Mouse (Mus musculus) CH12.LX (cell line): ENCODE data around the gene Ank3. TPM values are rescaled to one million over a fixed set of nuclear protein-coding genes. Genes with fewer than 3 reads are reported as not detected.

ENCODE experiments used
- DNase-seq: peaks from one replicate; pipeline ENCODE4 v3.0.0-alpha.2; 2013; ENCODE audit errors: extremely low read depth
- H3K27ac ChIP-seq: 2 replicates; pipeline ENCODE4 v1.5.1; 2012; ENCODE audit warnings: low read depth, mild to moderate bottlenecking, control low read depth, moderate library complexity; ENCODE audit not compliant: insufficient read depth
- H3K27me3 ChIP-seq: replicated peaks from 2 replicates; pipeline ENCODE3; 2012; ENCODE audit warnings: inconsistent platforms
- H3K36me3 ChIP-seq, 2 experiments: replicated peaks in 1 of 2; 2 replicates each; pipeline versions ENCODE3 to v1.6.1; 2012; ENCODE audit warnings: inconsistent platforms in 1 of 2, low read length in 1 of 2, mild to moderate bottlenecking in 1 of 2, mixed read lengths in 1 of 2, moderate library complexity in 1 of 2; ENCODE audit not compliant: control insufficient read depth in 1 of 2, insufficient read depth in 1 of 2
- H3K4me1 ChIP-seq, 2 experiments: 2 replicates each; pipeline ENCODE4 v1.6.1; 2012; ENCODE audit warnings: inconsistent platforms in 1 of 2, moderate library complexity in 1 of 2; ENCODE audit not compliant: insufficient read depth in 2 of 2, control insufficient read depth in 1 of 2
- H3K4me2 ChIP-seq: 2 replicates; pipeline ENCODE4 v1.6.1; 2012; ENCODE audit warnings: low read depth, mild to moderate bottlenecking, control low read depth; ENCODE audit not compliant: poor library complexity, insufficient read depth, severe bottlenecking
- H3K4me3 ChIP-seq, 3 experiments: fragments of 150-350 bp in 1 of 3; sonication (generic) in 1 of 3; replicated peaks in 1 of 3; 2 replicates each; pipeline versions ENCODE3 to v1.5.1; 2011 to 2012; ENCODE audit warnings: low read depth in 2 of 3, low read length in 2 of 3, mild to moderate bottlenecking in 2 of 3, moderate library complexity in 2 of 3, control low read depth in 1 of 3, improper control_type of control experiment in 1 of 3, inconsistent platforms in 1 of 3, mixed read lengths in 1 of 3; ENCODE audit not compliant: poor library complexity in 1 of 3
- H3K79me2 ChIP-seq: replicated peaks from 2 replicates; pipeline ENCODE4 v1.6.1; 2012; ENCODE audit warnings: mild to moderate bottlenecking, moderate library complexity; ENCODE audit not compliant: control insufficient read depth, poor library complexity, insufficient read depth, severe bottlenecking; ENCODE audit errors: extremely low read depth
- H3K9ac ChIP-seq: 2 replicates; pipeline ENCODE4 v1.6.1; 2012; ENCODE audit warnings: low read depth, mild to moderate bottlenecking, control low read depth, moderate library complexity; ENCODE audit not compliant: insufficient read depth
- H3K9me3 ChIP-seq: replicated peaks from 2 replicates; pipeline ENCODE3; 2012; ENCODE audit warnings: low read length, inconsistent platforms, mixed read lengths
- CHD1 ChIP-seq: IDR thresholded peaks from 2 replicates; pipeline ENCODE4 v1.6.1; 2012; ENCODE audit warnings: low read depth, low read length, improper control_type of control experiment, inconsistent platforms
- CHD2 ChIP-seq: IDR thresholded peaks from 2 replicates; pipeline ENCODE4 v1.6.1; 2011; ENCODE audit warnings: low read length, improper control_type of control experiment
- E2F4 ChIP-seq: IDR thresholded peaks from 2 replicates; pipeline ENCODE4 v1.6.1; 2011; ENCODE audit warnings: low read depth, low read length, improper control_type of control experiment; ENCODE audit not compliant: insufficient replicate concordance
- ELF1 ChIP-seq: IDR thresholded peaks from 2 replicates; pipeline ENCODE4 v1.6.1; 2014; ENCODE audit warnings: low read depth, mild to moderate bottlenecking, inconsistent platforms, low read length, improper control_type of control experiment
- EP300 ChIP-seq: IDR thresholded peaks from 2 replicates; pipeline ENCODE4 v1.6.1; 2011; ENCODE audit warnings: low read length, improper control_type of control experiment
- ETS1 ChIP-seq: conservative IDR thresholded peaks from 2 replicates; pipeline ENCODE4 v1.6.1; 2012; ENCODE audit warnings: low read depth, mild to moderate bottlenecking, inconsistent platforms, low read length, improper control_type of control experiment, moderate library complexity
- HCFC1 ChIP-seq: IDR thresholded peaks from 2 replicates; pipeline ENCODE4 v1.6.1; 2012; ENCODE audit warnings: low read depth, mild to moderate bottlenecking, inconsistent platforms, low read length, improper control_type of control experiment
- IRF4 ChIP-seq: IDR thresholded peaks from 2 replicates; pipeline ENCODE4 v1.6.1; 2014; ENCODE audit warnings: low read depth, mild to moderate bottlenecking, inconsistent platforms, low read length, improper control_type of control experiment
- JUN ChIP-seq: IDR thresholded peaks from 2 replicates; pipeline ENCODE4 v1.6.1; 2011; ENCODE audit warnings: low read depth, mild to moderate bottlenecking, low read length, improper control_type of control experiment, moderate library complexity; ENCODE audit not compliant: insufficient read depth
- JUND ChIP-seq: conservative IDR thresholded peaks from 2 replicates; pipeline ENCODE4 v1.6.1; 2011; ENCODE audit warnings: low read depth, low read length, improper control_type of control experiment
- KAT2A ChIP-seq: IDR thresholded peaks from 2 replicates; pipeline ENCODE4 v1.6.1; 2012; ENCODE audit warnings: low read length, improper control_type of control experiment, inconsistent platforms; ENCODE audit not compliant: insufficient replicate concordance
- MAFK ChIP-seq: IDR thresholded peaks from 2 replicates; pipeline ENCODE4 v1.6.1; 2011; ENCODE audit warnings: low read length, improper control_type of control experiment; ENCODE audit not compliant: insufficient replicate concordance
- MAX ChIP-seq: IDR thresholded peaks from 2 replicates; pipeline ENCODE4 v1.6.1; 2011; ENCODE audit warnings: low read length, improper control_type of control experiment
- MAZ ChIP-seq: IDR thresholded peaks from 2 replicates; pipeline ENCODE4 v1.6.1; 2012; ENCODE audit warnings: low read depth, mild to moderate bottlenecking, inconsistent platforms, low read length, improper control_type of control experiment, moderate library complexity
- MXI1 ChIP-seq: IDR thresholded peaks from 2 replicates; pipeline ENCODE4 v1.6.1; 2011; ENCODE audit warnings: mild to moderate bottlenecking, low read depth, low read length, improper control_type of control experiment
- MYC ChIP-seq: IDR thresholded peaks from 2 replicates; pipeline ENCODE4 v1.6.1; 2011; ENCODE audit warnings: low read depth, mild to moderate bottlenecking, improper control_type of control experiment, low read length
- NELFE ChIP-seq: IDR thresholded peaks from 2 replicates; pipeline ENCODE4 v1.6.1; 2011; ENCODE audit warnings: low read depth, low read length, improper control_type of control experiment
- PAX5 ChIP-seq: IDR thresholded peaks from 2 replicates; pipeline ENCODE4 v1.6.1; 2012; ENCODE audit warnings: low read length, inconsistent platforms, mixed read lengths
- POLR2A ChIP-seq: IDR thresholded peaks from 2 replicates; pipeline ENCODE4 v1.6.1; 2011; ENCODE audit warnings: low read depth, mild to moderate bottlenecking, improper control_type of control experiment, low read length
- POLR2AphosphoS2 ChIP-seq: IDR thresholded peaks from 2 replicates; pipeline ENCODE4 v1.6.1; 2011; ENCODE audit warnings: low read depth, low read length, improper control_type of control experiment
- RAD21 ChIP-seq: IDR thresholded peaks from 2 replicates; pipeline ENCODE4 v1.6.1; 2011; ENCODE audit warnings: low read depth, mild to moderate bottlenecking, low read length, improper control_type of control experiment, moderate library complexity
- RCOR1 ChIP-seq: conservative IDR thresholded peaks from 2 replicates; pipeline ENCODE4 v1.6.1; 2012; ENCODE audit warnings: low read depth, mild to moderate bottlenecking, inconsistent platforms, low read length, improper control_type of control experiment
- SIN3A ChIP-seq: IDR thresholded peaks from 2 replicates; pipeline ENCODE4 v1.6.1; 2012; ENCODE audit warnings: low read length, improper control_type of control experiment, inconsistent platforms
- SMC3 ChIP-seq: IDR thresholded peaks from 2 replicates; pipeline ENCODE4 v1.6.1; 2011; ENCODE audit warnings: low read depth, low read length, improper control_type of control experiment
- TBP ChIP-seq: conservative IDR thresholded peaks from 2 replicates; pipeline ENCODE4 v1.6.1; 2011; ENCODE audit warnings: low read depth, low read length, improper control_type of control experiment
- TCF12 ChIP-seq: IDR thresholded peaks from 2 replicates; pipeline ENCODE4 v1.6.1; 2014; ENCODE audit warnings: low read depth, mild to moderate bottlenecking, inconsistent platforms, low read length, improper control_type of control experiment
- USF1 ChIP-seq: IDR thresholded peaks from 2 replicates; pipeline ENCODE4 v1.6.1; 2014; ENCODE audit warnings: low read depth, mild to moderate bottlenecking, inconsistent platforms, low read length, improper control_type of control experiment
- USF2 ChIP-seq: conservative IDR thresholded peaks from 2 replicates; pipeline ENCODE4 v1.6.1; 2011; ENCODE audit warnings: low read depth, low read length, improper control_type of control experiment
- ZMIZ1 ChIP-seq: IDR thresholded peaks from 2 replicates; pipeline ENCODE4 v1.6.1; 2012; ENCODE audit warnings: low read depth, mild to moderate bottlenecking, inconsistent platforms, low read length, improper control_type of control experiment
- ZNF384 ChIP-seq: IDR thresholded peaks from 2 replicates; pipeline ENCODE4 v1.6.1; 2012; ENCODE audit warnings: low read depth, low read length, improper control_type of control experiment, inconsistent platforms
- dilution Hi-C: fragments of 300-500 bp; cut with MboI; formaldehyde crosslinking; loops from 2 replicates; pipeline ENCODE4 v1.14.3; 2020; ENCODE audit warnings: low sequenced_read_pairs; ENCODE audit not compliant: extremely low pct_unique_long_range_greater_than_20kb, extremely low pct_ligation_motif_present
- in situ Hi-C: fragments of 300-500 bp; cut with MboI; formaldehyde crosslinking; loops from 3 replicates; pipeline ENCODE4 v1.14.3; 2019; ENCODE audit warnings: low sequenced_read_pairs, low pct_ligation_motif_present, low pct_unique_long_range_greater_than_20kb, mixed read lengths
- polyA plus RNA-seq: library from polyadenylated mRNA; unstranded; fragments of >175 nt; gene quantifications from 2 replicates; pipeline ENCODE4 v1.2.1, GENCODE M21; 2012; ENCODE audit warnings: low read depth; ENCODE audit not compliant: insufficient read length
- total RNA-seq, 2 experiments: library from RNA; depleted of rRNA; stranded (reverse); fragments of 300-350 nt in 1 of 2; fragments of >200 nt in 1 of 2; gene quantifications; 2 replicates each; pipeline ENCODE4 v1.2.3; 2012 to 2014

Gene Ank3
- total and polyA plus RNA-seq, 3 experiments, result 4.7 to 8.3 (median 6.2) TPM

DNA sequence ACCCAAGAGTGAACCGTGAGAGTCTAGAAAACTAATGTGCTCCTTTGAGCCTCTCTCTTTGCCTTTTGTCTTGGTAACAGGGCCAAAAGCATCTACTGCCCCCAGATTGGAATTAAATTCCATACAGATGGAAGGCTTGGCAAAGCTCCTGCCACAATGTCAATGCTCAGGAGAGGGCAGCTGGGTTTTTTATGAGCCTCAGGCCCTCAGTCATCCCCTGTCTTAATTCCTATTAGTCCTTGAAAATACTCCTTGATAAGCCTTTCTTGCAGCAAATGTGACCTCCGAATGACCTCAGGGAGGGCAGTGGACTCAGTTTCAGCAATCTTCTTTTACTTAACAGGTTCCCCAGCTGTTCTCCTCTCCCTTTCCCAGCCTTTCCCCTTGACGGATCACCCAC is 635.3 kb downstream of the Ank3 start:
- dilution Hi-C loops, result no loop called here
- Histone ChIP-seq H3K27me3 (peaks cover 6% of the 10 kb centered on the region), H3K9me3 (peaks cover 3% of the 10 kb centered on the region), H3K4me2 (no peak overlapping the region), H3K27ac (no peak overlapping the region), H3K79me2 (no peaks in the 10 kb centered on the region), H3K4me1 (peaks cover 4 to 20% of the 10 kb centered on the region in 2 experiments), H3K36me3 (no peaks in the 10 kb centered on the region), H3K9ac (no peak overlapping the region), H3K4me3 (no peak overlapping the region)
- in situ Hi-C loops, result no loop called here
- no peak for DNase-seq
- TF ChIP-seq USF1, result no peak
- no peak for TF ChIP-seq ZMIZ1
- no peak for TF ChIP-seq POLR2A
- TF ChIP-seq E2F4, result no peak
- no peak for TF ChIP-seq POLR2AphosphoS2
- TF ChIP-seq EP300, result no peak
- TF ChIP-seq CHD2, result no peak
- no peak for TF ChIP-seq ZNF384
- no peak for TF ChIP-seq NELFE
- TF ChIP-seq MXI1, result no peak
- no peak for TF ChIP-seq MAX
- TF ChIP-seq USF2, result no peak
- TF ChIP-seq TBP, result no peak
- no peak for TF ChIP-seq CHD1
- no peak for TF ChIP-seq JUND
- no peak for TF ChIP-seq ELF1
- no peak for TF ChIP-seq KAT2A
- TF ChIP-seq, all 38 proteins: peak for 0

DNA sequence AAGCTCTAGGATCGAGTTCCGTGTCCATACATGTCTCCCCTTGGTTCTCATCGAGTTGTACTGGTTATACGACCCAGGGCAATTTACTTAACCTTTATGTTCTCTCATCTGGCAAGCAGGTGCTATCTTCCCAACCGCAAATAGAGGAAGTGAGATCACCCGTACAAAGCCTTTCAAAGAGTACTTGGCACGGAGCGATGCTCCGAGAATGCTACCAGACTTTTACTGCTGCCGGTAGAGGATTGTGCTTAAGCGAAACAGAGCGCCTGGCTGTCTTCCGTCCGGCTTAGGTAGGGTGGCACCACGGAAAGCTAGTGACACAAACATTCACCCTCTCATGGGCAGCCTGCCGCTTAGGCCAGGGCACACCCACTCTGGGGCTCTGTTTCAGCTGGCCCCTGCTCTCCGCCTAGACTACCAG is 641.3 kb downstream of the Ank3 start:
- Histone ChIP-seq H3K4me1 (peaks cover 5 to 19% of the 10 kb centered on the region in 2 experiments; a peak in 3 of 4 replicates), H3K9me3 (peaks cover 3% of the 10 kb centered on the region), H3K4me2 (peak overlapping the region; percentile 92), H3K79me2 (no peaks in the 10 kb centered on the region), H3K27me3 (peaks cover 19% of the 10 kb centered on the region), H3K4me3 (peak overlapping the region; percentile 33 to 55 (median 39)), H3K27ac (no peak overlapping the region), H3K9ac (no peak overlapping the region), H3K36me3 (no peaks in the 10 kb centered on the region)
- DNase-seq, result peak; percentile 88
- dilution Hi-C loops, result no loop called here
- in situ Hi-C loops, result loop anchor here (5.0 kb wide), 1 partner anchor 52 kb away; no protein-coding TSS in a partner anchor
- TF ChIP-seq IRF4 (peak; percentile 96), TCF12 (peak; percentile 96), MAFK (peak; percentile 67), RCOR1 (peak; percentile 97), USF1 (no peak), RAD21 (no peak; the same call in 1 of the 2 replicates), CHD2 (peak; percentile 72; the same call in 1 of the 2 replicates), MXI1 (peak; percentile 74), EP300 (peak; percentile 98), MAZ (peak; percentile 58; the same call in 1 of the 2 replicates), JUN (peak; percentile 66), ZMIZ1 (peak; percentile 52; the same call in 1 of the 2 replicates), HCFC1 (peak; percentile 21; the same call in 1 of the 2 replicates), POLR2AphosphoS2 (no peak), MAX (peak; percentile 75; the same call in 1 of the 2 replicates), E2F4 (0 out of 2 replicates have a peak, but pooled peaks have one; percentile 50), PAX5 (no peak), MYC (0 out of 2 replicates have a peak, but pooled peaks have one; percentile 72), JUND (peak; percentile 78), ELF1 (peak; percentile 57), KAT2A (no peak), SIN3A (peak; percentile 90), ETS1 (peak; percentile 85), USF2 (no peak), ZNF384 (0 out of 2 replicates have a peak, but pooled peaks have one; percentile 4), SMC3 (0 out of 2 replicates have a peak, but pooled peaks have one; percentile 19)
